Mouse (Mus musculus): ENCODE measurements at regions not wholly inside any gene's neighbourhood (a gene's known extent, or its start where the extent isn't known, plus 50 kb on each side); places are given as distances from the start of the nearest gene placed in this dataset.
A peak's percentile ranks its signal among the peaks of the same experiment; 100 is the strongest.

DNA sequence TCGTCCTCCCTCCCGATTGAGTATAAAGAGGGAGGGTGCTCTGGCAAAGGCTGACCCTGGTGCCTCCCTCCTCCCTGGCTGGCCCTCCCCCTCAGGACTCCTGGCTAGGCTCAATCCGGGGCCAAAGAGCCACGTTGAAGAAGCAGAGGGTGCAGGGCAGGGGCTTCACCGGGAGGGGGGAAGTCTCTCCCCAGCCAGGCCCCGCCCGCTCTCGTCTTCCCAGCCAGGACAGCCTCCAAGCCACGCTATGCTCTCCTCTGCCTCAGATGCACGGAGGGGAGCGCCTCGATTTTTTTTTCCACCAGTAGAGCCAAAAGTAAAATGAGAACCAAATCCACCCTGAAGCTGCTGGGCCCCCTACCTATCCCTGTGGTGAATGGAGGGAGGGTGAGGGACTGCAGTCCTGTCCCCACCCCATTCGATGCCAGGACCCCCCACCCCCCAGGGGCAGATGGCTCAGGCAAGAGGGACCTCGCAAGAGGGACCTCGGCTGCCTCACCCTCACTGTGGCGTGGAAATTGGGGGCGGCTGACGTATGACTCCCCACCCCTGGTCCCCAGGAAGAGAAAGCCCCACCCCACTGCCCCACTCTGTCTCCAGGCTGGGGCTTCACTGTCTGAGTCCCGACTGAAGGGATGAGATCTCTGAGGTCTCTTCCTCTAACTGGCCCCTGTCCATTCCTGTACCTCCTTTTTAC lies 53.2 kb upstream of the Col1a1 start:
- no peak for DNase-seq (ENCODE audit: low spot score in 2 of 2)

DNA sequence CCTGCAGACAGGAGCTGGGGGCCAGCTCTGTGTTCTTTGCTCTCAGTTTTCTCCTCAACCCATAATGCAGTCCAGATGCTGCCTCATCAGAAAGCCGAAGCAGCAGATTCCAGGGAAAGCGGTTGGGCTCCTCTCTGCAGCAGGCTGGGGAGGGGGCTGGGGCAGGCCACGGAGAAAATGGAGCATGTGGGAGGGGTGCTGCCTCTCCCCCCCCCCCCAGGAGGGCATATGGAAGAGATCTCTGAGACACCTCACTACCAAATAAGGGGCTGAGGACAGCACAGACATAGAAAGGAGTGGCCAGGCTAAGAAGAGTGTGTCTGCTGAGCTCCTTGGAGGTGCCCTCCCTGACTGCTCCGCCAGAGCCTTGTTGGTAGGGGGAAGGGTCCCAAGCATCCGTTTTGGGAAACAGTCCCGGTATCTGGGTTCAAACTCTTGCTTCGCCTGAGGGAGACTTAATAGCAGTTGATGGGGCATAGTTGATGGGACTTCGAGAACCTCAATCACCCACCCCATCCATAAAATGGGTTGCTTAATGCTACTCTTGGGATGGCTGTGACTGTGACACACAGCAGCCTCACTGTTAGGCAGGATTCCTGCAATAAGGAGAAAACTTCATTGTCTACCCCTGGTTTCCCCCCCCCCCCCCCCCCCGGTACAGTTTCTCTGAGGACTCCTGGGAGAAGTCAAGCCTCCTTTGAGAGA lies 53.9 kb upstream of the Col1a1 start:
- no peak for DNase-seq (ENCODE audit: low spot score in 2 of 2)

GRCm38 (mm10) chr11:94880896-94881840 lies 54.9 kb upstream of the Col1a1 start:
- peak in 1 of 2 experiments; percentile 20 for DNase-seq (ENCODE audit: low spot score in 2 of 2)

GRCm38 (mm10) chr11:94876707-94877106 lies 59.3 kb upstream of the Col1a1 start:
- no peak for DNase-seq (ENCODE audit: low spot score in 2 of 2)

DNA sequence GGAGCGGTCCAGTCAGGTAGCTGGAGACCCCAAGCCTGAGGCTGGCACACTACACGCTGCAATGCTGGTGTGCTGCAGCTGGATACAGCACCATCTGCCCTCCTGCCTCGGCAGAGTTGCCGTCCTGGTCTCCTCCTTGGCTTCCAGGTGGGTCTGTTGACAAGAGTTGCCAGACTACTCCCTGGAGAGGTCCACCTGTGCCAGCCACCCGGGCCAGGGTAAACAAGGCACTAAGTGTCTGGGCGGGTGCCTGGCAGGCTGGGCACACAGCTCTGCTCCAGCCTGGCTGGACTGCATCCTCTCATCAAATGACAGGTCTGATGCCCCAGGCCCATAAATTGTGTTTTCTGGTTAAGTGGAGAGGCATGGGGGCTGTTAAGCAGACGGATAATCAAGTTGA lies 61.0 kb upstream of the Col1a1 start:
- DNase-seq (ENCODE audit: low spot score in 2 of 2) = no peak

- no peak for DNase-seq (ENCODE audit: low spot score in 2 of 2)
Measured at GRCm38 (mm10) chr11:94874155-94874561, 61.9 kb upstream of the Col1a1 start.

DNA sequence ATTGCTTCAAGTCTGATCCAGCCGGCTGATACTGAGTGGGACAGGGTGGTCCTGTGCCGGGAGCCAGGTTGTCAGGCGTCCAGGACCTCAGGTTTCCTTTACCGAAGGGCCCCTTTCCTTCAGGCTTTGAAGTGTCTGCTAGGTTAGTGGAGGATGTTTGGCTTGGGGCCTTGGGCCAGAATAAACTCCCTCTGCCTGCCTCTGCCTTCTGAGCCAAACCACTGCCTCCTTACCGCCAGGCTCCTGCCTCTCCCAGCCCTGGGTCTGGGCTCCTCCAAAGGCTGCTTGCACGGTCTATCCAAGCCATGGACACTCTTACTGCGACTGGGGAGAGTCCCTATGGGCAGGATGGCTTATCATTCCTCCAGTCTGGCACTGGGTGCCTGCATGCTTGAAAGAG lies 62.3 kb upstream of the Col1a1 start:
- DNase-seq (ENCODE audit: low spot score in 2 of 2) = no peak

GRCm38 (mm10) chr11:94872921-94873320 lies 63.1 kb upstream of the Col1a1 start:
- DNase-seq (ENCODE audit: low spot score in 2 of 2) = peak; percentile 38 to 43

DNA sequence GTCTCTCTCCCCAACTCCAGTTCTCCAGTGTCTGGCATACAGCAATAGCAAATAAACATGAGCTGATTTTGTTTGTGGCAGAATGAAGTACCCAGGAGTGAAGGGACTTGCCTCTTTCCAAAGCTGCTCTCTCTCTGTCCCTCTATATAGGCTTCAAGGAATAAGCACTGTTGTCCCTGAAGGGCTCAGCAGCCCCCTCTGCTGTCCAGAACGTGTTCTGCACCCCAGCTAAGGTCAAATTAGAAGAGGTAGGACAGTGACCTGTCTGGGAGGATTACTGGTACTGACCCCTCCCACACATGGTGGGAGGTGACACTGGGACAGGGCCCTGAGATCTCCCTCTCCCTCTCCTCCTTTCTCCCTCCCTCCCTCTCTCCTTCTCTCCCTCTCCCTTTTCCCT lies 65.7 kb upstream of the Col1a1 start:
- peak; percentile 44 to 57 for DNase-seq (ENCODE audit: low spot score in 2 of 2)

GRCm38 (mm10) chr11:94869866-94870265 lies 66.2 kb upstream of the Col1a1 start:
- peak in 1 of 2 experiments; percentile 36 for DNase-seq (ENCODE audit: low spot score in 2 of 2)

DNA sequence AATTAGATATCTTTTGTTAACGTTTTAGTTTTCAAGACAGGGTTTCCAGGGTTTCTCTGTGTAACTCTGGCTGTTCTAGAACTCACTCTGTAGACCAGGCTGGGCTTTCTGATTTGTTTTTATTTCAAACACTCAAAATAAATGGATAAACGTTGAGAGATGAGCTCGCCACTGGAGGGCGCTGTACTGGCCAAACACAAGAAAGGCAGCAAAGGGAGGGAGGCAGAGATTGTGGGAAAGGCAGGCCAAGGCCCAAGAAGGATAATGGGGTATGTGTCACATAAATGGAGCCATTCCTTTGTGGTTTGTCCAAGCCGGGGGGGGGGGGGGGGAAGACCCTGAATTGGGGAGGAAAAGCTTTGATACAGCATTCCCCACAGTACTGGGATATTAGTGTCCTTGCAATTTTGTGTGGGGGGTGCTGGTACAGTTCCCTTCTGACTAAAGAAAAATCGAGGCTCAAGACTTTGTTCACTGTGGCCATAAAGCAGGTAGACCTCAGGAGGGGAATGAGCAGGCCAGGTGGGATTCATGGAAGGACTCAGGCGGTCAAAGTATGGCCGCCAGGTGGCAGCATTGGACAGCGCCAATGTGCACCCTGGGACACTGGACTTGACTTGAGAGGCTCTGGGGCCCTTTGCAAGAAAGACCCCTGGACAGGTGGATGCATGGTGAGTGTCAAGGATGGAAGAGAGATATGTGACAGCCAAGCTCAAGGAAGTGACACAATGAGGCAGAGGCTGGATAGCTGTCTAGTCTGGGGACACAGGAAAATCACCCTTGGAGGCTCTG lies 69.7 kb upstream of the Col1a1 start:
- DNase-seq (ENCODE audit: low spot score in 2 of 2) = peak; percentile 73 to 80

- DNase-seq (ENCODE audit: low spot score in 2 of 2) = no peak
Measured at GRCm38 (mm10) chr11:94850129-94850528, 67.6 kb upstream of the Tmem92 start.

- no peak for DNase-seq (ENCODE audit: low spot score in 2 of 2)
Measured at GRCm38 (mm10) chr11:94839133-94839532, 56.6 kb upstream of the Tmem92 start.

GRCm38 (mm10) chr11:94838140-94838539 lies 55.6 kb upstream of the Tmem92 start:
- no peak for DNase-seq (ENCODE audit: low spot score in 2 of 2)

- DNase-seq (ENCODE audit: low spot score in 2 of 2) = no peak
Measured at GRCm38 (mm10) chr11:94836347-94836746, 53.8 kb upstream of the Tmem92 start.

DNA sequence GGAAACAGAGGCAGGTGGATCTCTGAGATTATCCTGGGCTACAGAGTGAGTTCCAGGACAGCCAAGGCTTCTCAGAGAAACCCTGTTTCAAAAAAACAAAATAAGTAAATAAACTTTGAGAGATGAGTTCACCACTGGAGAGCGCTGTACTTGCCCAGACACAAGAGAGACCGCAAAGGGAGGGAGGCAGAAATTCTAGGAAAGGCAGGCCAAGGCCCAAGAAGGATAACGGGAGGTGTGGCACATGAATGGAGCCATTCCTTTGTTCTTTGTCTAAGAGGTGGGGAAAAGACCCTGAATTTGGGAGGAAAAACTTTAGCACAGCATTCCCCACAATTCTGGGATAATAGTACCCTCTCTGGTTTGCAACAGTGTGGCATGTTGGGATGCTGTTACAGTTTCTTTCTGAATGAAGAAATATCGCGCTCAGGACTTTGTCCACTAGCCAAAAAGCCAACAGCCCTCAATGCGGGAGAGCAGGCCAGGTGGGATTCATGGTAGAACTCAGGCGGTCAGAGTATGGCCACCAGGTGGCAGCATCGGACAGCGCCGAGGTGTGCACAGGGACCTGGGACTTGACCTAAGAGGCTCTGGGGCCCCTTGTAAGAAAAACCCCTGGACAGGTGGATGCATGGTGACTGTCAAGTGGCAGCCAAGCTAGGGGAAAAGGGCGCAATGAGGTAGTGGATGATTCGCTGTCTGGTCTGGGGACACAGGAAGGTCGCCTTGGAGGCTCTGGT lies 49.9 kb upstream of the Tmem92 start:
- peak; percentile 65 to 74 for DNase-seq (ENCODE audit: low spot score in 2 of 2)

Data from layer of hippocampus, postnatal 10 days (tissue).